Mouse (Mus musculus) olfactory bulb, adult 2 months (tissue): ENCODE results near the gene Slc37a4.

ENCODE experiments used
- CTCF ChIP-seq: fragments of 200-500 bp; IDR thresholded peaks from 2 replicates; pipeline ENCODE4 v1.5.1; 2012; ENCODE audit warnings: low read depth, mild to moderate bottlenecking, low read length, moderate library complexity; ENCODE audit not compliant: insufficient read depth
- POLR2A ChIP-seq: fragments of 200-500 bp; IDR thresholded peaks from 2 replicates; pipeline ENCODE4 v1.6.1; 2012; ENCODE audit warnings: mild to moderate bottlenecking, low read depth, low read length, moderate library complexity; ENCODE audit not compliant: insufficient read depth

DNA sequence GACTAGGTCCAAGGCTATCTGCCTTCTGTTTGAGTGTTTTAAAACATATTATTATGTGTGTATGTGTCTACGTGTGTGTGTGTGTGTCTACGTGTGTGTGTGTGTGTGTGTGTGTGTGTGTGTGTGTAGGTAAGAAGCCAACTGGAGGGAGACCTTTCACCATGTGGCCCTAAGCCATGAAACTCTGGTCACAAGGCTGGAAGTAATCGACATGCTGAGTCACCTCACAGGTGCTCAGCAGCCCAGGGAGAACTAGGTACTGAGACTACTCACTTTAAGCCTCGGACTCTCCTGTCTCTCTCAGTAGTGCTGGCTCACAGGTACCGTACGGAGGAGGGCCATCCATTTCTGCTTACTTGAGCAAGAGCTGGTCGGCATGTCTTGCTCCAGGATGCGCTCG lies 49.5 kb upstream of the Slc37a4 start:
- TF ChIP-seq POLR2A (no peak), CTCF (no peak)
